Mouse (Mus musculus): ENCODE measurements around the gene Alox12.

Gene Alox12

DNA sequence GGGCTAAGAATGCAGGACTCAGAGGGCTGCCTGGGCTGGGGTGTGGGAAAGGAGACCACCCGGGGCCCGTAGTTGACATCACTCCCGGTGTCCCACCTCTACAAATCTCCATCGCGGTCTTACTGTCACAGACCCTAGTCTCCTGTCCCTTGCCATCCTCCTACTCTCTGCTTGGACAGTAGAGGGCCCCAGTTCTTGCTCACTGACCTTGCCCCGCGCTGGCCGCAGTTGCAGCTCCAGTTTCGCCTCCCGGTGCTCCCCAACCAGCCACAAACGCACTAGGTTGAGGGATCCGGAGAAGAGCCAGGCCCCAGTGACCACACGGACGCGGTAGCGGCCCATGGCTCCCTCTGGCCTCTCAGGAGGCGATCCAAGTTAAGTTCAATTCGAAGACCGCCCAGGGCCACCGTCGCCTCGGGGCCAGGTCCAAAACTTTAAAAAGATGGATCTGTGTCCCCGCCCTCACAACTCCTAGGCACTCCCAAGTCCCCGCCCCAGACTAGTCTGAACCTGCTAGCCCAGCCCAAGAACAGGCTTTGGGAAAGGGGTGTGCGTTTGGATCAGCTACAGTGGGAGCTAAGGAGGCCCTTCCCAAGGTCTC is at the start of gene Alox12:
Alox12 (minus strand) TSS at position 423 of the 601 bp plus-strand sequence.
- DNase-seq (ENCODE audit: low read depth, low spot score): peak; percentile 92

DNA sequence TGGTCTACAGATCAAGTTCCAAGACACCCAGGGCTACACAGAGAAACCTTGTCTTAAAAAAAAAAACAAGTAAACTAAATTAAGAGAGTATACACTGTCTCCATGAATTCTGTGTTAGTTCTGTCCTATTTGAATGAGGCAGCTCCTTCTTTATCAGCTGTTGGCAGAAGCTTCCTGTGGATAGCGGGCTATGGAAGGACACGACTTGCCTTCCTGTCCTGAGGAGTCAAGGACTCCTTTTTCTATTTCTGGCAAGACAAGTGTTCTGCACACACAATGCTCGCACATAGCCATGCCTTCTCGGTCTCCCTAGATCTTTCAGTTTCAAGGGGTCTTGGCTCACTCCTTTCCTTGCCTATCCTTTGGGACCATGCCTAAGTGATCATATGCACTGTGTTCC is 47.1 kb upstream of the Alox12 start:
- no peak for DNase-seq (ENCODE audit: low read depth, low spot score)

DNA sequence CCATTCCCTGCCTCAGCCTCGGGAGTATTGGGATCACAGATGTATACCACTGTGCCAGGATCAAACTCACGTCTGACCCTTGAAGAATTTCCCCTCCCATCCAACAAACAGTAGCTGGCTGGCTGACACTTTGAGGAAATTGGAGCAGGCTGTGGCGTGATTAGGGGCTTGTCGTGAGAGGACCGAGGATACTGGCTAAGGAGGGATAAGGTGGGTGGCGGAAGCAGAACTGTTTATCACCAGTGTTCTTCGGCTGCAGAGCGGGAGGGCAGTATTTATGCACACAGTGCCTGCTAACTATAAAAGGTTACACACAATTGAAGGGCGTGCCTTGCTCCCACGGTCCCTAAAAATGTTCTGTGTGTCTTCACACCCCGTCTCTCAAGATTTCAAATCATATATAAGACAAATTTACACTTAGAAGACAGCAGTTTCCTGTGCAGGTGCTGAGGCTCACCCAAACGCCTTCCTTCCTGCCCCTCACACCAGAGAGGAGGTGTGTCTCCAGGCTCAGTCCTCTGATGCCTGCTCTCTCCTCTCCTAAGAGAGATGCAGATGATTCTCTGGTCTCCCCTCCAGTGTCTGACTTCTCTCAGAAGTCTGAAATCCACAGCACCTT is 42.8 kb upstream of the Alox12 start:
- DNase-seq (ENCODE audit: low read depth, low spot score): no peak

DNA sequence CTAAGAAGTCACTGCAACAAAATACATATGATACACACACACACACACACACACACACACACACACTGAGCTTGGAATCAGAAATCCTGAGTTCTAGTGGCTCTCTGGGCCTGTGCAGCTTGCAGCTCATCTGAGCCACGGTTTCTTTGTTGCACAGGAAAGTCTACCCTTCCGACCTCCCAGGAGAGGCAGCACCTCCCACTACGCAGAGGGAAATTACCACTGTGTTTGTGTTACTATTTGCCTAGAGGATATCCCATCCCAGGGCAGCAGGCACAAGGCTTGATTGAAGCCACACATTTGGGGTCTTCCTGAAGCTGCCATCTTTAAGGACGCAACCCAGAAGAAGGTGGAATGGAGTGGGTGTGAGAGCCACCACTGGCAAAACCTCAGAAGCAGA is 42.3 kb upstream of the Alox12 start:
- no peak for DNase-seq (ENCODE audit: low read depth, low spot score)

DNA sequence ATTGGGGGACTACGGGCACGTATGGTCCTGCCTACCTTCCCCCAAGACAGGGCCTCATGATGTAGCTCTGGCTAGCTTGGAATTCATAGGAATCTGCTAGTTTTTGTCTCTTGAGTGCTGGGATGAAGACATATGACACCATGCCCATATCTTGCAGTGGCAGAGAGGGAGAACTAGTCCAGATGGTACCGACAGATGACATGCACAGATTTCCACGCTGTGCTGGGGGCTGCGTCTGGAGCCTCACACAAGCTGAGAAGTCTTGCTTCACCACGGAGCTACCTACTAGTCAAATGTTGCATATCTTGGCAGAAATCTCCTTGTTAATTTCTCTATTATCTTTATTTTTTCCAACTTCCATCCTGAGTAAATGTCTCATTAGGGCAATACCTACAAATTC is 38.7 kb upstream of the Alox12 start:
- no peak for DNase-seq (ENCODE audit: low read depth, low spot score)

DNA sequence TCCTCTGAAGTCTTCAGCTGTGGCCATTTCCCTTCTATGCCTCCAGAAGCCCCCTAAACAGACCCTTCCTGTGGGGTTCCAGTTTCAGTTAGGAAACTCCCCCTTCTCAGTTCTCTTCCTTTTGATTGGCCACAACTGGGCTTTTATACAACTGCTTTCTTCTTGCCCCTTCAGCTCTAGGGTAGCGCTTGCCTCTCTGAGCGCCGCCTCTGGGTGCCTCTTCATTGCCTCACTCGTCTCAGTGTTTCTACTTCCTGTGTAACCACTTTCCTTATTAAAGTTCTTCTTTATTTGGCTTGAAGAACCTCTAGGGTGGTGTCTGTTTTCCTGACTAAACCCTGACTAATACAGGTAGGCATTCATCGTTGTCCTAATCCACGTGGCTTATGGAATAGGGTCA is 36.1 kb upstream of the Alox12 start:
- DNase-seq (ENCODE audit: low read depth, low spot score): no peak

DNA sequence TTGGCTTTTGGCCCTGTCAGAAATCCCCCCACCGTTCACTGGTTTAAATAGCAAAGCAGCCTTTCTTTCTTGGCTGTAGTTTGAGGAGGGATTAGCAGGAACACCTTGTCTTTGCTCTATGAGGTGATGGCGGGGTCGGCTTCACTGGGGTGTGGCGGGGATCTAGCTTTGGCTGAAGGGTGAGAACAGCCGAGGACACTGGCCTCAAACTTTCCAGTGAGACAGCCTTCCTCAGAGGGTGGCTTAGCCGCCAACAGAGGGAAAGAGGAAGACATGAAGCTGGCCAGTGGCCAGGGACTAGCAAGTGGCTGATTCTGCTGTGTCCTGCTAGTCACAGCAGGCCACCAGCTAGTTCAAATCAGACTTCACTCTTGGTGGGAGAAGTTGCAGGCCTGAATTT is 34.1 kb upstream of the Alox12 start:
- no peak for DNase-seq (ENCODE audit: low read depth, low spot score)

DNA sequence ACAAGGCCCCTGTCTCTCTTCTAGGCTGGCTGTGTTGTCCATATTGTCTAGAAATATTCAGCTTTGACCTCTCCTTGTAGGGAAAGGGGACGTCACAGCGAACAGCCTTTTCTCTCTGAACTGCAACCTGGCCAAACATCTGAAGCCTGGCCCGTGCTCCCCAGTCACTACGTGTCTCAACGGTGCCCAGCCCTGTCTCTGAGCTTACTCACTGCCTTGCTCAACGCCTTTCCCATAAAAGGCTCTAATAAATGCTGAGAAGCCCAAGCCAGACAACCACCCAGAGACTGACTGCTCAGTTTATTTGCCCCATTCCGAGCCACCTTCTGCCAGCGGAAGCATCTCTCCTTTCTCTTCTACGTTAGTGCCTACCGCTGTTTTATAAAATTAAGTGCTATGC is 32.9 kb upstream of the Alox12 start:
- no peak for DNase-seq (ENCODE audit: low read depth, low spot score)

DNA sequence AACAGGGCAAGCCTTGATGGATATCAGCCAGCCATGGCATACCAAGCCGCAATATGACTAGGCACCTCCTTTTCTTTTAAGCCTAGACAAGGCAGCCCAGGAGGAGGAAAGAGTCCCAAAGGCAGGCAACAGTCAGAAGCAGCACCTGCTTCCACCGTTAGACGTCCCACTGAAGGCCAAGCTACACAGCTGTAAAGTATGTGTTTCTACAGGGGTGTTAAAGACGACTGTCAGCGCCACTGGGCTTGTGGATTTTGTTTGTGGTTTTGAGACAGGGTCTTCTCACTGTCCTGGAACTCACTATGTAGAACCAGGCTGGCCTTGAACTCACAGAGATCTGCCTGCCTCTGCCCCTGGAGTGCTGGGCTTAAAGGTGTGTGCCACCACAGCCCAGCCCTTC is 30.5 kb upstream of the Alox12 start:
- no peak for DNase-seq (ENCODE audit: low read depth, low spot score)

DNA sequence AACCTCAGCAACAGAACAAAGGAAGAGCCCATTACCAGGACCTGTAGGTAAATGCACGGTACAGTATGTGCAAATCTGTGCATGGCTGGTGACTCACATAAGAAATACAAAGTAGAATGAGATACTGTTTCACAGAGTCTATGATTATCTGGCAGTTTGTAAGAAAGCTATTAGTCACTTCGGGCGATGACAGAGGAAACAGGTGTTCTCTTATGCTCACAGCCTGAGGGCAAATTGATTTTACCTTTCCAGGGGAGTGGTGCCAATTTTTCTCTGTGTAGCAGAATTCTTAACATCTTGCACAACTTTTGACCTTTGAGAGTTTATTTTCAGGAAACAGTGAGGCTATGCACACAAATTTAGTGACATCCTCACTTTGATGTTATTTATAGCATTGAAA is 29.6 kb upstream of the Alox12 start:
- no peak for DNase-seq (ENCODE audit: low read depth, low spot score)

DNA sequence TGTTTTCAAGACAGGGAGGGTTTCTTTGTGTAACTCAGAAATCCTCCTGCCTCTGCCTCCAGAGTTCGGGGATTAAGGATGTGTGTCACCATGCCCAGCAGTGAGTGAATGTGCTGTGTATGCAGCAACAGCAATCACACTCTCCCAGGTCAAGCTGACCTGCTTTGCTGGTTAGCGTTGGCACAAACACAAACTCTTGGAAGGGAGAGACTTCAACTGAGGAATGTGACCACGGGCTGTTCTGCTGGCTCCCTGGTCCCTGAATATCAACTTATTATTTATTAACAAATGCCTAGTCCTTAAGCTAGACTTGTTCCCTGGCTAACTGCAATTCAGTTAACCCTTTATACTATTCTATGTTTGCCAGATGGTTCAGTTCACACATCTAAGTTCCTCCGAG is 28.5 kb upstream of the Alox12 start:
- no peak for DNase-seq (ENCODE audit: low read depth, low spot score)

DNA sequence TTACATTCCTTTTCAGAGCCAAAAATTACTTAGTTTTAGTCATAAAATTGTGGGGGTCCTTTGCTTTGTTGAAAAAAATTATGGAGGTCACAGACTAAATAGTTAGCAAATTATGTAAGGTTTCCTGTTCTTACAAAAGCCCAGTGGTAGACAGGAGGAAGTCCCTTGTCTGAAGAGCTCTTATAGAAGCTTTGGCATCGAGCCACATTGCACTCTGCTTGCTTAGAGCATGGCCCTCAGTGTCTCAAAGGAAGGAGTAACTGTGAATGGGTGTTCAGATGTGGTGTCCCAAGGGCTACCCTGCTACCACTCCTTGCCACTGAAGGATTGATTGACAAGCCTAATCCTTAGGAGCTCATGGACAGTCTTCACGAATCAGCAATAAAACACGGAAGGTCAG is 25.3 kb upstream of the Alox12 start:
- DNase-seq (ENCODE audit: low read depth, low spot score): no peak

DNA sequence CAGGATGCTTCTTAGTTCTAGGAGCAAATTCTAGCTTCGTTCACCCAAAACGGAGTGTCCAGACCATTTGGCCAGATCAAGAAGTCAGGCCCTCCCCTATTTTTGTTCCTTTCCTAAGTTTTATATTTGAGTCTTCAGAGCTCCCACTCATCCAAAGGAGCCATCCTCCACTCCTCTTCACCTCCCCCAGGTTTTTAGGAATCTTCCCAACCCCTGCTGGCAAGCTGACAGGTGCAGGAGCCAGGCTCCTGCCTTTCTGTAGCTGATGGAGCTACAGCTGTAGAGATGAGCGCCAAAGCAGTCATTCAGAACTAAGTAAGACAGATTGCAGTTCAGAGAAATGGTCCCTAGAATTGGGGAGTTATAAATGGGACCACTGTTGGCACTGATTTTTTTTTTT is 23.8 kb upstream of the Alox12 start:
- no peak for DNase-seq (ENCODE audit: low read depth, low spot score)

DNA sequence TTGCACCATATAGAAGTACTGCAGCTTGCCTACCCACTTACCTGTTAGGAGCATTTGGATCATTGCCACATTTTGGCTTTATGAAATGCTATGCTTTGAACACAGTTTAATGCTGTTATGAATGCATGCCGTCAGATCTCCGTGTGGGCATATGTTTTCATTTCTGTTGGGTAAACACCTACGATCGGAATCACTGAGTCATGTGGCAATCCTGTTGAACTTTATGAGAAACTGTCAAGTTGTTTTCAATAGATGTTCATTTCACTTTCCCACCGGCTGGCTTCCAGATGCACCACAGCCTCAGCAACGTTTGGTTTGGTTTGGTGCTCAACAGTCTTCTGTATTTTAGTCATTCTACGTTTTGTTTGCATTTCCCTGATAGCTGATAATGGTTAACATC is 16.5 kb upstream of the Alox12 start:
- no peak for DNase-seq (ENCODE audit: low read depth, low spot score)

DNA sequence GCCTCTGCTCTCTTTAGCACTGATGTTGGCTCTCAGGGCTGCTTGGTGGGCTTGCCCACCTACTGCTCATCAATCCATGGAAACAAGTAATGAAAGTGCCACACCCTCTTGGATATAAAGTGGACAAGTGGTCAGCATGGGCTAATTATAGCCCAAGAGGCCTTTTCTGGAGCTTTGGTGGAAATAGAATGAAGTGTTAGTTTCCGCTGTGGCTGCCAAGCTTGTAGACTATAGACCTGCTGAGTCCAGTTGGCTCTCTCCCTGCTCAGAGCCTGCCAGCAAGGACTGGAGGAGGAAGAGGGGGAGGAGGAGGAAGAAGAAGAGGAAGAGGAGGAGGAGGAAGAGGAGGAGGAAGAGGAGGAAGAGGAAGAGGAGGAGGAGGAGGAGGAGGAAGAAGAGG is 11.3 kb upstream of the Alox12 start:
- DNase-seq (ENCODE audit: low read depth, low spot score): no peak

DNA sequence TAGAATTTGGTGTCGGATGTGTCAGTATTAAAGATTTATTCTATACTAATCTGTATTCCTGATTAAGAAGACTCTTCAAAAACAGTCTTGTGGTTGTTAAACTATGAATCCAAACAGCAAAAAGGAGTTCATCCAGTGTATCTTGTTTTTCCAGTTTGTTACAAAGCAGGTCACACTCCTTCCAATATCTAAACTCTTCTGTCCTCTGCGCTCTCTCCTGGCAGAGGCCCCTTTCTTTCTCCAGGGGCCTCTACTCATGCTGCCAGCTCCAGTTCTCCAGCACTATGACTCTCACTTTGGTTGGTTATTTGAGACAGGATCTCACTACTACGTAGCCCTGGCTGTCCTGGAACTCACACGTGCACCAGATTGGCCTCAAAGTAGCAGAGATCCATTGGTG is 10.7 kb upstream of the Alox12 start:
- DNase-seq (ENCODE audit: low read depth, low spot score): no peak

DNA sequence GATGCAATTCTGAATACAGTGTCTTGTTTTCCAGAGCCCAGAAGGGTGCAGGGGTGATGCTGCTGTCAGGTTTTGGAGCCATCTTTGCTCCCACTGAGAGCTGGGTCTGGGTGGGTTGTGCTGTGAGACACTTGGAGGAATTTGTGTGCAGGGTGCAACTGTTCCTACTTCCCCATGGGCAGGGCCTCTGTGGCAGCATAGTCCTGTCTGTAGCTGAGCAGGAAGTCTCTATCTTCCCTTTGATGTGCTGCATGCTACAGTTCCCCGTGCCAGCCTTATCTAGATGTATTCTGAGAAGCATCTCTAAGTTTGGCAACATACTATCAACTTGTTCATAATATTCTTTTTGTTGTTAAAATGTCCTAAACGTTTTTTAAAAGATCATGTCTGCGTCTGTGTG is 10.1 kb upstream of the Alox12 start:
- DNase-seq (ENCODE audit: low read depth, low spot score): no peak

DNA sequence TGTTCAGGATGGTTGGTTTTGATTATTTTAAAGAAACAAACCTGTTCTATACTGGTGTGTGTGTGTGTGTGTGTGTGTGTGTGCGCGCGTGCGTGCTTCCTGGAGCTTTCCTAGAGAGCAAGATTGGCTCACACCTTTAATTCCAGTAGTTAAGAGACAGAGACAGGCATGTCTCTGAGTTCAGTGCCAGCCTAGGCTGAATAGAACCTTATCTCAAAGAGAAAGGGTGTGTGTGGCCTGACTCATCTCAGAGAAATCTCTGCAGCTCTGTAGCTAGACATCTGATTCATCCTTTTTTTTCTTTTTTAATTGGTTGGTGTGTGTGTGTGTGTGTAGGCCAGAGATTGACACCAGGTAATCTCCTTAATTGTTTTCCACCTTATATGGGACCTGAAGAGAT is 3.9 kb upstream of the Alox12 start:
- DNase-seq (ENCODE audit: low read depth, low spot score): no peak

DNA sequence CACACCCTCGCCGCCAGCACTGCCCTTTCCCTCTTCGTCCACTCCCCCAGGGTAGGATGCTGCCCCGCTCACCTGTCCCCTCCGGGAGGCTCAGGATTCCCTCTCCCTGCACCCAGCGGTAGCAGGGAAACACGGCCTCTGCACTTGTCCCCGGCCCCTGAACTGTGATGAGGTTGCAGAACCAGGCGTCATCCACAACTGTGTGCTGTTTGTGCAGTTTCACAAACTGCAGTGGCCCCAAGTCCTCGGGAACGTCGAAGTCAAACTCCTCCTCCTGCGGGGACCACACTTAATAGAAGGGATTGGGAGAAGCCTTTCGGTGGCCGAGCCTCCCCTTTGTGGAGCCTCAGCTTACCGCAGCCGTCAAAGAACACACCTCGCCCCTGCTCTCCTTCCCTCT is 816 bp downstream of the Alox12 start:
- DNase-seq (ENCODE audit: low read depth, low spot score): peak; percentile 18

DNA sequence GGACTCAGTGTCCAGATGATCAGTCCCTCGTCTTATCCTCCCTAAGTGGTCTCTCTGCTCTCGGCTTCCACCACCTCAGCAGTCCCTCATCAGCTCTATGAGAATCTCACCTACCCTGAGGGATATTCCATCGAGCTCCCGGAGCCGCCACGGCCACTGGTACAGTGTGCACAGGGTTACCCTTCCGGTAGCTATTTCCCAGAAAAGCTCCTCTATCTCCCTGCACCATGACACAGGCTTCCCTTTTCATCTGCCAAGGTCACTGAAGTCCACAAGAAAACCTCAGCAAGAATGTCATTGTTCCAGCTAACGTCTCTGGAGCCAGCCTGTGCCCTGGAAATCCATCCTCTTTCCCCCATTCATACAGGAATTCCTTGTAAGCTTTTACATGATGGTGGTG is 3.3 kb downstream of the Alox12 start:
- DNase-seq (ENCODE audit: low read depth, low spot score): no peak

DNA sequence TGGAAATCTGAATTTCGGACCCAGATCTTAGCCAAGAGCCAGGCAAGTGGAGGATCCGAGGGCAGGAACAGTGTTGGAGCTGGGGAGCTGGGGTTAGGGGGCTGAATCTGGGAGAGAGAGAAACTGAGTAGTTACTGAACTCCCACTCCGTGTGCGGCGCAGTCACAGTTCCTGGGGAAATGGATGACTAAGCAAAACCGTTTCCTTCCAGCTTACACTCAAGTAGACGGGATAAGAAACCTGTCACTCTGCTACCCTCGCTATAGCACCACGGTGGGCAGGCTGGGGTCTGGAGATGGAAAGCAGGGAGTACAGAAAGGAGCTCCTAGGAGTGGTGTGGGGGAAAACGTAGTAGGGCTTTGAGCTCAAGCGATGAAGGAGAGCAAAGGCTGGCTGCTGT is 5.0 kb downstream of the Alox12 start:
- no peak for DNase-seq (ENCODE audit: low read depth, low spot score)

DNA sequence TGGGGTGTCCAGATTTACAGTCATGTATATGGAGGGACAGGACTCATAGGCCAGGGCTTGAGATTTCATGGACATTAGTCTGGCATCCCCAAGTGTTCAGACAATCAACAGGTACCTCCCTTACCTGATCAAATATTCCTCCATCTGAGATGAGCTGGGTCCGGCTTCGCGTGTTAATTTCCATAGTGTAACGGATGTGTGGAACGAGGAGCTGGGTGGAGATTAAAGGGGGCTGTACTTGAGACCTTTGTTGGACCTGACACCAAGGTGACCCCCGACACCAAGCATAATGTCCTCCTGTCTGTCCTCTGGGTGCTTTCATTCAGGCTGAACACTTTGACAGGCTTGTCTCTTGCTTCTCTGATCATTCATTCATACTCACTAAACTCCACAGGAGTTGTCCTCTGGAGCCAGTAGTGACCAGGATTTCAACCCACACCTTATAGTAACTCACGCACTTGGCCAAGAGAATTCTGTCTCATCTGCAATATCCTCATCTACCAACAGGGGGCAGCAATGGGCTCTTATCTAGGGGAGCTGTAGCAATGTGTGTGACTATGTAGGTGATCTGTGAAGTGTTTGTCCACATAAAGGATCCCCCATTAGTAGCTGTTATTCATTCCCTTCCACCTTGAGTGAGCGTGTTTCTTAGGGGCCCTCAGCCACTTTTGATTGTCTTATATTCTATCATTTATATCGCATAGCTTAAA is 7.9 kb downstream of the Alox12 start:
- DNase-seq (ENCODE audit: low read depth, low spot score): peak; percentile 80

DNA sequence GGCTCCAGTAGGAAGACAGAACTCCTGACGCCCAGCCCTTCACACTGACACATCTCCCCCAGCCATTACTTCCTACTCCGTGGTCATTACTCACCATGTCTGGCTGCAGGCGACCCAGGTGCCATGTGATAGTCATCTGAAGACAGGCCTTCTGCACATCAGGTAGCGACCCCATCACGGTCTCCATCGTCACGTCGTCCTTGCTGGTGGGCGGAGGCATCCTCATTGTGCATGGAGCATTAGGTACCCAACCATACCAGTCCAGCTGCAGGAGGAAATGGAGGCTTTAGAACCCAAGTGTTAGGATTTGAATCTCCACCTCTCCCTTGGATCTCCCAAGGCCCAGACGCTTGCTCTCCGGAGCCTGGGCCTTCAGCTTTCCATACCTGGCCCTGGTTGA is 12.6 kb downstream of the Alox12 start:
- DNase-seq (ENCODE audit: low read depth, low spot score): no peak

Measured in ZHBTc4 (cell line).